Mouse (Mus musculus) intestine, postnatal 0 days (tissue): ENCODE measurements around the gene Nbea. TPM values are rescaled to one million over a fixed set of nuclear protein-coding genes. Genes with fewer than 3 reads are reported as not detected.

ENCODE experiments used
- ATAC-seq: fragments of 200-750 bp; cut with Nextera tagmentation; 2 replicates; pipeline ENCODE4 v1.8.0; 2017; ENCODE audit warnings: mild to moderate bottlenecking, moderate TSS enrichment, moderate library complexity
- H3K27ac ChIP-seq: fragments of 300-500 bp; sonication (generic); 2 replicates; pipeline ENCODE4 v1.5.1; 2014; ENCODE audit warnings: mild to moderate bottlenecking, low read depth, low read length, moderate library complexity
- H3K27me3 ChIP-seq: fragments of 300-500 bp; sonication (generic); replicated peaks from 2 replicates; pipeline ENCODE4 v1.6.1; 2014; ENCODE audit warnings: low read length, mixed read lengths; ENCODE audit not compliant: control insufficient read depth, insufficient read depth
- H3K36me3 ChIP-seq: fragments of 300-500 bp; sonication (generic); 2 replicates; pipeline ENCODE4 v1.6.1; 2014; ENCODE audit warnings: mild to moderate bottlenecking, moderate library complexity; ENCODE audit not compliant: control insufficient read depth, insufficient read depth
- H3K4me1 ChIP-seq: fragments of 300-500 bp; sonication (generic); replicated peaks from 2 replicates; pipeline ENCODE4 v1.6.1; 2014; ENCODE audit warnings: antibody characterized with exemption, low read length, mixed read lengths; ENCODE audit not compliant: control insufficient read depth, insufficient read depth
- H3K4me2 ChIP-seq: fragments of 300-500 bp; sonication (generic); replicated peaks from 2 replicates; pipeline ENCODE4 v1.6.1; 2014; ENCODE audit warnings: low read depth, mild to moderate bottlenecking, moderate library complexity
- H3K4me3 ChIP-seq: fragments of 300-500 bp; sonication (generic); 2 replicates; pipeline ENCODE4 v1.5.1; 2014; ENCODE audit warnings: low read depth, low read length
- H3K9ac ChIP-seq: fragments of 300-500 bp; sonication (generic); 2 replicates; pipeline ENCODE4 v1.6.1; 2014; ENCODE audit warnings: mild to moderate bottlenecking, low read depth, low read length
- H3K9me3 ChIP-seq: fragments of 300-500 bp; sonication (generic); 2 replicates; pipeline ENCODE4 v1.6.1; 2016; ENCODE audit warnings: mixed run types; ENCODE audit not compliant: control insufficient read depth
- CTCF ChIP-seq: sonication (generic); IDR thresholded peaks from 2 replicates; pipeline ENCODE4 v1.5.1; 2016; ENCODE audit warnings: low read depth, mild to moderate bottlenecking, control low read depth, antibody characterized with exemption, moderate library complexity
- WGBS: fragments of 180-500 bp; shearing (Covaris S2); extraction: QIAGEN DNeasy Blood & Tissue Kit; methylation state at CpG from one replicate; pipeline ENCODE4 v1.1.7; 2014; 5-methylcytosine and 5-hydroxymethylcytosine counted together
- polyA plus RNA-seq: library from polyadenylated mRNA; unstranded; fragments of >200 nt; fragmentation: Nextera tagmentation; extraction: Ambion mirVana; gene quantifications from 2 replicates; pipeline ENCODE4 v1.2.1, GENCODE M21; 2015

The Nbea gene
- polyA plus RNA-seq, 1 experiment from 2014 or later: 4.2 TPM

DNA sequence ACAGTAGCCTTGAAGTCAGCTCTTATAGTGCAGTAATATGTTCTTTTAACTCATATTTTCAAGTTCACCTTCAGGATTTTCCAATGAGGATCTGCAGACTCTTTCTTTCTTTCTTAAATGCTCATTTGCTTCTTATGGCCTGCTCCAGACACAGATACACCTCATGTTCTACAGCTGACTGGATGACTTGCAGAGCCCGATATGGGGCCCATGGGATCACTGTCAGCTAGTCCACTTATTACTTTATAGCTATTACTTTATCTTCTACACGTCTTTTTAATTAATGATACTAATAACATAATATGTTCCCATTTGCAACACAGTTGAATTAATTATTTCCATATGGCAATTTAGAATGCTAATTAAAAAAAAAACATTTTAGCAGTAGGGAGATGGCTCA, 256.2 kb downstream of the Nbea start:
- Histone ChIP-seq H3K4me3 (no peak overlapping the region), H3K27ac (no peak overlapping the region), H3K27me3 (no peaks in the 10 kb centered on the region), H3K4me2 (no peak overlapping the region), H3K36me3 (no peaks in the 10 kb centered on the region; the same call in 1 of the 2 replicates), H3K4me1 (no peaks in the 10 kb centered on the region), H3K9me3 (no peaks in the 10 kb centered on the region), H3K9ac (no peak overlapping the region)
- WGBS: 91% methylated on average over 2 of the region's 2 CpGs
- no peak for ATAC-seq
- no peak for TF ChIP-seq CTCF

DNA sequence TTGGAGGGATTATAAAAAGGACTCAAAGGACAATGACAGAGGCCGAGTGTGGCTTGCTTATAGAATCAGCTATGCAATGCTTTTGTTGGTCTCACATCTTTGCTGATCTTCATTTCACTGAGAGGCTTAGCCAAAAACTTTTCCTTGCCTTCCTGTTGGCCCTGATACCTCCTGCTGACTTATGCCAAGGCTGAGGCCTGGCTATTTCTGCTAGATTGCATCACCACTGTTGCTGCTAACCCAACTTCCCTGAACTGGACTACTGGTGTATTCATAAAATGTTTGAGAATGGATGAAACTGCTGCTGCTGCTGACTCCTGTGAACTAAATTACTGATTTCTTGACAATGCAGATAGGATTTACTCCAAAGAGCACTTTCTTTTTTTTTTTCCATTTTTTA, 274.2 kb downstream of the Nbea start:
- H3K36me3 ChIP-seq: no peaks in the 10 kb centered on the region
- no peak for ATAC-seq
- no peak overlapping the region for H3K4me3 ChIP-seq
- H3K9ac ChIP-seq: no peak overlapping the region
- no peak overlapping the region for H3K4me2 ChIP-seq
- H3K27me3 ChIP-seq: no peaks in the 10 kb centered on the region
- H3K27ac ChIP-seq: no peak overlapping the region
- H3K9me3 ChIP-seq: no peaks in the 10 kb centered on the region
- no peak for TF ChIP-seq CTCF
- no peaks in the 10 kb centered on the region for H3K4me1 ChIP-seq
- WGBS: 62% methylated on average over 1 of the region's 1 CpGs

DNA sequence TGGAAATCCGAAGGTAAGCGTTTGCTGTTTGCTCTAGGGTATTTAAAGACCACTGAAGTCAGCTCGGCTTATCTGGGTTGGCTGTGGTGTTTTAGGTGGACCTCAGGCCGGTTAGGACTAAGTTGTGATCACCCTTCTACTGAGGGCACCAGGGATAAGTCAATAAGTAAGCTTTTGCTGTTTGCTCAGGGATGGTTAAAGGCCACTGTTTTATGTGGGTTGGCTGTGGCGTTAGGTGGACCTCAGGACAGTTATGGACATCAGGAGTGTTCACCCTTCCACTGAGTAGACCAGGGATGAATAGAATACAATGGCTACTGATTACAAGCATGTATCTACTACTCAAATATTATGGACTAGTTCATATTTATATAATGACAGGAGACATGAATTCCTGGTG, 292.9 kb downstream of the Nbea start:
- no peaks in the 10 kb centered on the region for H3K4me1 ChIP-seq
- no peak for TF ChIP-seq CTCF
- no peak overlapping the region for H3K4me2 ChIP-seq
- no peak overlapping the region for H3K27ac ChIP-seq
- no peak for ATAC-seq
- WGBS: 62% methylated on average over 5 of the region's 5 CpGs
- no peak overlapping the region for H3K4me3 ChIP-seq
- no peaks in the 10 kb centered on the region for H3K36me3 ChIP-seq
- H3K27me3 ChIP-seq: no peaks in the 10 kb centered on the region
- H3K9me3 ChIP-seq: no peaks in the 10 kb centered on the region
- H3K9ac ChIP-seq: no peak overlapping the region

DNA sequence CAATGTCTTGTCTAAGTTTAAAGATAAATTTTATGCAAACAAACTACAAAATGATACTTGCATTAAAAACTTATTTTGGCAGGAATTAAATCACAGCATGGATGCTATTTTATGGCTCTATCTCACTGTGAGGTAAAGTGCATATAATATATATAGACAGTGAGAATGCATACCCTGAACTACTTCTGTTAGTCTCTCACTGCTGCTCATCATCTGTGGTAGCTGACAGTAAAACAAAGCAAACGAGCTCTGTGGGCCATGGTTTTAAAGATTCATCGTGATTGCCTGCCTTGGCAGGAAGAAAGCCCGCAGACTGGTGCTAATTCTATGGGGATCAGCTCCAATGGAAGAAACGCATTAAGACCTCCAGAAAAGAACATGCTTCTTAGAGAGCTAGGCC, 294.3 kb downstream of the Nbea start:
- Histone ChIP-seq H3K27ac (no peak overlapping the region), H3K4me1 (no peaks in the 10 kb centered on the region), H3K27me3 (no peaks in the 10 kb centered on the region), H3K4me3 (no peak overlapping the region), H3K9me3 (no peaks in the 10 kb centered on the region), H3K9ac (no peak overlapping the region), H3K36me3 (no peaks in the 10 kb centered on the region), H3K4me2 (no peak overlapping the region)
- TF ChIP-seq CTCF: no peak
- no peak for ATAC-seq
- 75% methylated on average over 4 of the region's 4 CpGs for WGBS

DNA sequence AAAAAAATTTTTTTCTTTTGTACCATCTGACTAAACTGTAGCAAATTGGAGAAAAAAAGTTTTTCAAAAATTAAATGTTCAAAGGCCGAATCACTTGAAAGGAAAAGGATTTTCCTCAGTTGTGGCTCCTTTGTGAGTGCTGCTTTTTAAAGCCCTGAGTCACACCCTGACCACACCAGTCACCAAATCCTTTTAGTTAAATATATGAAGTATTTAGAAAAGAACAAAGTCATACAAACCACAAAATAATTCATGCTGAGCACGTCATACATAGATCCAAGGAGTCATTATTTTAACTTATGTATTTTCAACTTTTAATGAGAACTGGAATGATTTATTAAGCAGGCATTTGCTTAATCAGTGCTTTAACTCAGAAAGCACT, 295.7 kb downstream of the Nbea start:
- no peaks in the 10 kb centered on the region for H3K9me3 ChIP-seq
- no peak overlapping the region for H3K9ac ChIP-seq
- H3K27me3 ChIP-seq: no peaks in the 10 kb centered on the region
- no peak overlapping the region for H3K4me3 ChIP-seq
- no peak overlapping the region for H3K4me2 ChIP-seq
- WGBS: 79% methylated on average over 2 of the region's 2 CpGs
- H3K4me1 ChIP-seq: no peaks in the 10 kb centered on the region
- ATAC-seq: no peak
- no peaks in the 10 kb centered on the region for H3K36me3 ChIP-seq
- TF ChIP-seq CTCF: no peak
- no peak overlapping the region for H3K27ac ChIP-seq

DNA sequence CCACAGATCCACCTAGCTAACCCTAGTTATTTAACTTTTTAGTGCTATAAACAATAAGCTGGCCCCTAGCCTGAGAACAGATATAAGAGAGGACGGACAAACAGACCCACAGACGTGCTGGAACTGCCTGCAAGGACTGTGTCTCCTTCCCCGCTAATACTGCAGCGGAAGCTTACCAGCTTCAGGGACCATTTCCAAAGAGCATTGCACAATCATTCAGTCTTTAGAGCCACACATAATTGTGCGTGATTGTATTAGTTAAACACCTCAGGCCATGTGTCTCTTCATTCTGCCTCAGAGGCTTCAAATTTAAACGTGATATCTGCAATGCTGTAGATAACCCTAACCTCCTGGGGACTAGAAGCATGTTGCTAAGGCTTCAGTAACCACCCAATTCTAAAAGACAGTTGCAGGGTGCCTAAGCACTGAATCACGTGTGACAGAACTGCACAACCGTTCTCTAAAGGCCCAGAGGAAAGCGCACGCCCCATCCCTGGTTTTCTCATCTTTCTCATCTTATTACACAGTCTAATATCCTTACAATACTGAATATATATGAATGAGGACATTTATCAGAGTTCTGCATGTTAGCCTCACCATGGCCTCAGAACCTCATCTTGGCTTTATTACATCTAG, 296.2 kb downstream of the Nbea start:
- H3K4me3 ChIP-seq: no peak overlapping the region
- no peak overlapping the region for H3K4me2 ChIP-seq
- H3K27me3 ChIP-seq: no peaks in the 10 kb centered on the region
- H3K27ac ChIP-seq: no peak overlapping the region
- H3K9ac ChIP-seq: no peak overlapping the region
- no peak for ATAC-seq
- 79% methylated on average over 10 of the region's 10 CpGs for WGBS
- H3K9me3 ChIP-seq: no peaks in the 10 kb centered on the region
- H3K36me3 ChIP-seq: no peaks in the 10 kb centered on the region
- TF ChIP-seq CTCF: no peak
- H3K4me1 ChIP-seq: no peaks in the 10 kb centered on the region
